Mouse (Mus musculus): ENCODE data around the gene Cpn1.

DNA sequence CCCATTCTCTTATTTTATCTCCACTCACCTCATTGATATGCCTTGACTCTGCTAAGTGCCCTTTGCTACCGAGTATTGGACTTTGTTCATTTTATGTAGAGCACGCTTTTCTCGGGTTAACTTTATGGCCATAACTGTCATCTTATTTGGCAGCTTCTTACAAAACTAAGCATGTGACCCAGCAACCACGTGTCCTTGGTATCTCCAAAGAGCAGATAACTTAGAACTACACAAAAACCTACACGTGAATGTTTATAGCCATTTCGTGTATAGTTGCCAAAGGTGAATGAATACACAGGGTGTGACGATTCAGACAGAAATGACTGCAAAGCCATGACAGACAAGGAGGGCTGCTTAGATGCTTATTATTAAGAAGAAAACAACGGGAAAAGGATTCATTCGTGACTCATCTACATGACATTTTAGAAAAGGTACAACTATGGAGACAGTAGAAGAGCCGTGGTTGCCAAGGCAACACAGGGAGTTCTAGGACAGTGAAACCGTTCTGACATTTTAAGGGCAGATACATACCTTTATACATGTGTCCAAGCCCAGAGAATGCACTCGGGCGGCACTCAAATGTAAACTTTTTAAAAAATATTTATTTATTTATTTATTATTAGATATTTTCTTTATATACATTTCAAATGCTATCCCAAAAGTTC is 38.7 kb upstream of the Cpn1 start:
- TF ChIP-seq E2F4 (IDR thresholded peaks at IDR 0.05; ENCODE audit: borderline replicate concordance, low read depth, low read length), result no peak
- TF ChIP-seq HCFC1 (IDR thresholded peaks at IDR 0.05; ENCODE audit: low read depth, low read length), result no peak
- TF ChIP-seq CTCF (IDR thresholded peaks at IDR 0.05 in 2 of 3, conservative IDR thresholded peaks at IDR 0.05 in 1 of 3; ENCODE audit: control insufficient read depth in 1 of 3, insufficient read depth in 1 of 3, low read depth in 2 of 3, low read length in 3 of 3, poor library complexity in 1 of 3, severe bottlenecking in 1 of 3), result no peak
- no peak for TF ChIP-seq UBTF (IDR thresholded peaks at IDR 0.05; ENCODE audit: borderline replicate concordance, insufficient read depth, low read depth, low read length)
- no peak for TF ChIP-seq TCF12 (IDR thresholded peaks at IDR 0.05; ENCODE audit: low read depth, low read length)

Data from MEL (cell line).